Mouse (Mus musculus) ES-Bruce4 (cell line): ENCODE measurements around the gene Fbxo11.
A peak's percentile ranks its signal among the peaks of the same experiment; 100 is the strongest.

Source experiments
- CTCF ChIP-seq: IDR thresholded peaks from one replicate; pipeline ENCODE4 v1.8.1; 2011; ENCODE audit warnings: low read depth, low read length
- POLR2A ChIP-seq: IDR thresholded peaks from one replicate; pipeline ENCODE4 v1.8.1; 2011; ENCODE audit warnings: low read length; ENCODE audit not compliant: insufficient read depth

DNA sequence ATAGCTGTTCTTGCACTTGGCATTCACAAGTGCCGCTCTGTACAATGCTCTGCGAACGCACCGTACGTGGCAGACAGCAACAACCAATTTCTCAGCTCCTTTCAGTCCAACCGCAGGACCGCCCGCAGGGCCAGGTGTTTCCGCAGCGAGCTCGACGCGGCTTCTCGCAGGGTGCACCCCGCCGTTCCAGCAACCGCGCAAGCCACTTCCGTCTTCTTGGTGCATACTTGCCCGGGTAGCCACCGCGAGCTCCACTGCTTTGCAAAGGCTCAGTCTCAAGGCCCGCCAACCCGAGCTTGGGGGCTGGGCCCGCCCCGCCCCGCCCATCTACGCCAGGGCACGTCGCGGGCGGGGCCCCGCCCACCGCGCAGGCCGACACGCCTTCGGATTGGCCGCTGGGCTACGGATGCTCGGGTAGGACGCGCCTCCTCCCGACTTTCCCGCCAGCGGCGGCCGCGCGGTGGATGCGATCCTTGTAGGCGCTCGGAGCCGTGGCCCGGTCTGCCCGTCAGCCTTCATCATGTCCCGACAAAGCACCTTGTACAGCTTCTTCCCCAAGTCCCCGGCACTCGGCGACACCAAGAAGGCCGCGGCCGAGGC lies 90.4 kb downstream of the Fbxo11 start, which contains the start of gene Msh6:
- TF ChIP-seq POLR2A (peak; percentile 92), CTCF (no peak)
